Mouse (Mus musculus) cortical plate, adult 2 months (tissue): Measurements from ENCODE around the gene Pced1b.

Experiments used
- CTCF ChIP-seq: fragments of 200-500 bp; IDR thresholded peaks from 2 replicates; pipeline ENCODE4 v1.5.1; 2011; ENCODE audit warnings: mild to moderate bottlenecking, control low read depth, low read length; ENCODE audit not compliant: insufficient read depth; ENCODE audit errors: extremely low read depth
- POLR2A ChIP-seq: fragments of 200-500 bp; IDR thresholded peaks from 2 replicates; pipeline ENCODE4 v1.6.1; 2011; ENCODE audit warnings: mild to moderate bottlenecking, low read length, control low read depth; ENCODE audit not compliant: insufficient read depth; ENCODE audit errors: extremely low read depth

GRCm38 (mm10) chr15:97355676-97356303 lies 108.9 kb downstream of the Pced1b start:
- no peak for TF ChIP-seq POLR2A
- TF ChIP-seq CTCF: no peak
